Mouse (Mus musculus) G1E (cell line): ENCODE results near the gene Mboat1.

ENCODE experiments used
- CTCF ChIP-seq: IDR thresholded peaks from 2 replicates; pipeline ENCODE4 v1.5.1; 2012; ENCODE audit warnings: low read depth, low read length, inconsistent platforms, mixed read lengths
- GATA1 ChIP-seq: IDR thresholded peaks from 2 replicates; pipeline ENCODE4 v1.6.1; 2012; ENCODE audit warnings: borderline replicate concordance, low read length, inconsistent platforms, mixed read lengths
- POLR2AphosphoS5 ChIP-seq: IDR thresholded peaks from 2 replicates; pipeline ENCODE4 v1.6.1; 2012; ENCODE audit warnings: low read depth, low read length, inconsistent platforms; ENCODE audit not compliant: insufficient replicate concordance
- TAL1 ChIP-seq: conservative IDR thresholded peaks from 2 replicates; pipeline ENCODE4 v1.6.1; 2012; ENCODE audit warnings: low read depth, low read length, inconsistent platforms, mixed read lengths

GRCm38 (mm10) chr13:30264765-30265164 is 128.5 kb downstream of the Mboat1 start:
- no peak for TF ChIP-seq CTCF
- TF ChIP-seq GATA1 = no peak
- TF ChIP-seq TAL1 = no peak
- TF ChIP-seq POLR2AphosphoS5 = no peak
